Mouse (Mus musculus): ENCODE measurements around the gene Exoc6b.
"Not testable (repeated sequence)": the region's sequence is repeated elsewhere in the genome, so short reads cannot be mapped to it uniquely, and the experiment has no call there.

The Exoc6b gene

DNA sequence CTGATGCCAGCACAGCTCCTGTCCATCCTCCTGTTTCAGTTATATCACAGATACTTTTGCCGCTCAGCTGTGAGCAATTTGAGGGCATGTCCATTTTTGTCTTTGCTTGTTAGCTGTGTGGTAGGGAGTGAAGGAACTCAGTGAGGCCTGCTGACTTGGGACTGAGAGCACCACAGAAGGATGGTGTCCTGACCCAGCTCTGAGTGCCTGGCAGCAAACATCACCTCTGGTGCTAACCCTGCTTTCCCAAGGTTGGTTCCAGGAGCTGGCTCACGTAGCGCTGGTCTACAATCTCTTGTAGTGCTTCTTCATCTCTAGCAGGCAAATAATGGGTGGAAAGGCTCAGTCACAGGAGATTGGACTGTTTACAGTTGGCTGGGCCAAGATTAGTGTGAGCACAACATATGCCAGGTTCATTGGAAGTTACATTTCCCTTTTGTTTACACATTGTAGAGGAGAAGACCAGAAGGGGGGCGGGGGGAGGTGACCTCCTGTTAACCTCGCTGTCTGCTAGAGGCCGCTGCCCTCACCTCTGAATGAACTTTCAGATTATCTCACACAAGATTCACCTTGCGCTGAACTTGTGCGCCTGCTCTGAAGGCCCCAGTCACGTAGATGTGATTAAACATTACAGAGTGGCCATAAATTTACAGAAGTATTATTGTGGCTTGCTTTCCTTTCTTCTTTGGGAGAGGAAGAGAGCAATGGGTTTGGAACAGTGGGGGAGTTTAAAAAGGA lies 428.8 kb downstream of the Exoc6b start:
- no peak for DNase-seq (ENCODE audit: low read depth, low spot score)

DNA sequence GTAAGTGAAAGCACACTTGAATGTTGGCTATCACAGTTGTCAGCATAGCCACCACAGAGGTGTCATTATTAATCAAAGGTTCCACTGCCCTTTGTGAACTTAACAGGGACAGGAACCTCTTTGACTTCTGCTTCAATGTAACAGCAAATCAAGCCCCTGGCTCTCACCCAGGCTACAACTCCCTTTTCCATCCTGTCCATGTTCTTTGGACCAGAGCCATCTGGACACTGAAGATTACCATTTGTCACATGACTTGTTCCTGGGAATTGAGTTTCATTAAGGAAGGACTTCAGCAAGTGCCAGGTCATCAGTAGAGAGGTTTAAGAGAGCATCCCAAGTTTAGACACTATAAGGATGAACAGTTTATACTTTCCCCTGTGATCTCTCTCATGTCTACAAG lies 431.1 kb downstream of the Exoc6b start:
- no peak for DNase-seq (ENCODE audit: low read depth, low spot score)

DNA sequence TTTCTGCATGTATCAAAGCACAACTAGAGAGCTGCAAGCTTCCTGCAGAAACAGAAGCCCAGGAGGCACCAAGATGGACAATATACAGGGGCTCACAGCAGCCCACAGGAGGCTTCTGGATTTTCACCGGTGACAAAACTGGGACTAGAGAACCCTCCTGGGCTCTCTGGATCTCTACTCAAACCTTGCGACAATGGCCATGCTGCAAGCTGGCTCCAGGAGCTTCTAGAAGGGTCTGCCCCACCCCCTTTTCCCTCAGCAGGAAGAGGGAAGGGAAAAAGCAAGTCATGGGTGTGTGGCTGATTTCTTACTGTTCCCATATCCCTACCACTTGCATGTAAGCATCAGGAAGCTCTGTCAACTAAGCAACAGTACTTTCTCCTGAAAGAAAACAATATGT lies 437.7 kb downstream of the Exoc6b start:
- DNase-seq (ENCODE audit: low read depth, low spot score) = no peak

- no peak for DNase-seq (ENCODE audit: low read depth, low spot score)
These were observed 439.0 kb downstream of the Exoc6b start for GRCm38 (mm10) chr6:84630276-84630675.

DNA sequence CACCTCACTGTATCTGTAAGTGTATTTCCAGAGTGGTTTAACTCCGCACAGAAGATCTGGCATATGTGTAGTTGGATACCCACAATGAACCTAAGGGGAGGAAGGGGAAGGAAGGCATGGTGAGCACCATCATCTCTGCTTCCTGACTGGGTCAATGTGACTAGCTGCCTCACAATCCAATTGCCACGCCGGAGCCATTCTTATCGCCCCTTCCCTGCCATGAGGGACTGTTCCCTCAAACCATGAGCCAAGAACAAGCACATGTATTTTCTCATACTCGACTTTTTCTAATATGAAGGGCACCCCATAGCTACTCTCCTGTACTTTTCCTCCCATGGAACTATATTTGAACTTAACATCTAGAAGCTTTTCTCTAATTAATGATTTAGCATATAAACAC lies 440.5 kb downstream of the Exoc6b start:
- no peak for DNase-seq (ENCODE audit: low read depth, low spot score)

GRCm38 (mm10) chr6:84626398-84626797 lies 442.9 kb downstream of the Exoc6b start:
- no peak for DNase-seq (ENCODE audit: low read depth, low spot score)

- no peak for DNase-seq (ENCODE audit: low read depth, low spot score)
These were observed 450.1 kb downstream of the Exoc6b start for GRCm38 (mm10) chr6:84619166-84619565.

- no peak for DNase-seq (ENCODE audit: low read depth, low spot score)
These were observed 452.3 kb downstream of the Exoc6b start for GRCm38 (mm10) chr6:84617051-84617450.

GRCm38 (mm10) chr6:84616586-84616985 lies 452.7 kb downstream of the Exoc6b start:
- DNase-seq (ENCODE audit: low read depth, low spot score) = no peak

GRCm38 (mm10) chr6:84613561-84613960 lies 455.8 kb downstream of the Exoc6b start:
- DNase-seq (ENCODE audit: low read depth, low spot score) = no peak

- no peak for DNase-seq (ENCODE audit: low read depth, low spot score)
These were observed 468.0 kb downstream of the Exoc6b start for GRCm38 (mm10) chr6:84601136-84601889.

DNA sequence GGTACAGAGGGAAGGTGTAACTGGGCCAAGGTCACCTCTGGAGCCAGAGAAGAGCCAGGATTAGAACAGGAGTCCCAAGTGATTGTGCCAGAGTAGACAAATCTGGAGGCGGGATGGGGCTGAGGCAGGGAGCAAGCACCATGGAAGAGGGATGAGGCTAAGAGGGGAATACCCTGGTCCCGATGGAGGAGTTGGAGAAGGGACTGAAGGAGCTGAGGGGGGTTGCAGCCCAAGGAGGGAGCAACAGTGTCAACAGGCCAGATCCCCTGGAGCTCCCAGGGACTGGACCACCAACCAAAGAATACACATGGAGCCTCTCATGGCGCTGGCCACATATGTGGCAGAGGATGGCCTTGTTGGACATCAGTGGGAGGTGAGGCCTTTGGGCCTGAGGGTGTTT lies 470.0 kb downstream of the Exoc6b start:
- DNase-seq (ENCODE audit: low read depth, low spot score) = not testable (repeated sequence)

GRCm38 (mm10) chr6:84598725-84599124 lies 470.6 kb downstream of the Exoc6b start:
- no peak for DNase-seq (ENCODE audit: low read depth, low spot score)

DNA sequence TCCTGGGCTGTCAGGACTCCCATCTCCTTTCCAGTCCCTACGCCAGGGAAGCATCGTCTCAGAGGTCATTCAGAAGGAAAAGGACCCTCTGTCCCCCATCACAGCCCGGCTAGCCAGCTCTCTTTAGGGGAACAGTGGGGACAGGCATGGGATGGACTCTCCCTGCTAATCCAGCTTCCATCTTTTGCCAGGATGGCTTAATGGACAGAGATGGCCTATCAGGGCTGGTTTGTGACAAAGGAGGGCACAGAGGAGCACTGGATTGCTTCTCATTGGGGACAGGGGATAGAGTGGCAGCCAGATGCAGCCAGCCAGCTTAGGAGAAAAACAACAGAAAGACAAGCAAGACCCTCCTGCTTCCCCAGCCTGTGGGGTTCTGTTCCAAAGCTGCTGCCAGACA lies 474.7 kb downstream of the Exoc6b start:
- no peak for DNase-seq (ENCODE audit: low read depth, low spot score)

DNA sequence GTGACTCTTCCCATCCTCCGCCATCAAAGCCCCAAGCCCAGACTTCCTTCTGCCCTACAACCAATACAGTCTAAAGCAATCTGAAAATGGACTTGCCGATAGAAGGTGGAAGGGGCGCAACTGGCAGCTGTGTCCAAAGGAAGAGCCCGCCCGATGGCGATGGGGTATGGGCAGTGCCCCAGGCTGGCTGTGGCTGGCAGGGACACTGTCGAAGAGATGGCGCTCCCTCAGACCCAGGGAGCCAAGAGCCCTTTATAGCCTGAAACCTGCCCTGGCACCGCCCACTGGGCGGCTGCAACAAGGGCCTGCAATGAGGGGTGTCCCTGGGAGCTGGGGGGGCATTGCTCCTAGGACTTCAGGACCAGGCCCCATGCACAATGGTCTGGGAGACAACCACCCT lies 475.6 kb downstream of the Exoc6b start, which contains the start of gene Cyp26b1:
Gene Cyp26b1, minus strand, starts transcription at position 216 of the 400 bp plus-strand sequence.
- DNase-seq (ENCODE audit: low read depth, low spot score) = no peak

GRCm38 (mm10) chr6:84590961-84591745 lies 478.2 kb downstream of the Exoc6b start:
- no peak for DNase-seq (ENCODE audit: low read depth, low spot score)

GRCm38 (mm10) chr6:84589742-84590686 lies 479.3 kb downstream of the Exoc6b start:
- peak; percentile 90 for DNase-seq (ENCODE audit: low read depth, low spot score)

- DNase-seq (ENCODE audit: low read depth, low spot score) = peak; percentile 53
These were observed 480.2 kb downstream of the Exoc6b start for GRCm38 (mm10) chr6:84588895-84589652.

DNA sequence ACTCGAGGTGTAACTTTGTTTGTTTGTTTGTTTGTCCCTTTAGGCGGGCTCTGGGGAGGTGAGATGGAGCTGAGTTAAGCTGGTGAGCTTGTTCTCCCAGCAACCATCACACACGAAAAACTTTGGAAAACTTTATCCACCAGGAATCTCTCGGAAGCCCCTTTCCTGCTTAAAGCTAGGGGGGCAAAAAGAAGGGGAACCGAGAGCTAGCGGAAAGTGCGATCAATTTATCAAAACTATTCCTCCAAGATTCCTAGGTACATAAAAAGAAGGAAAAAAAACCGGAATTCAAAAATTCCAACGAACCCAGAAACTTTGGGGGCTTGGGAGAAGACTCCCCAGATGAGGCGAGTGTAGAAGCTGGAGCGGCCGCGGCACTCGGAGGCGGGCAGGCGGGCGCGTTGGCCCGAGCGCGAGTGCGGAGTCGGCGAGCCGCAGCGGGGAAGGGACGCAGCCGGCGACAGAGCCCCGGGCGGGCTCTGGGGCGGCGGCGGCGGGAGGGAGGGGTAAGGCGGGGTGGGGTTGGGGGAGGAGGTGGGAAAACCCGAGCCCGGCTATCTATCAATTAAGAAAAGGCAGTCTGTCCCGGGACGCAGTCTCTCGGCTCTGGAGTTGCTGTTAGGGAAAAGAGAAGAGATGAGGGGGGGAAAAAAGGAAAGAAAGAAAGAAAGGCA lies 481.0 kb downstream of the Exoc6b start:
- no peak for DNase-seq (ENCODE audit: low read depth, low spot score)
